Mouse (Mus musculus) embryonic fibroblast, embryonic 13.5 days (primary cell): Measurements from ENCODE around the gene Sez6.

Experiments used
- CTCF ChIP-seq: IDR thresholded peaks from 2 replicates; pipeline ENCODE4 v1.5.1; 2011; ENCODE audit warnings: mild to moderate bottlenecking, control low read depth, low read length, moderate library complexity, borderline replicate concordance; ENCODE audit not compliant: insufficient read depth
- POLR2A ChIP-seq: IDR thresholded peaks from 2 replicates; pipeline ENCODE4 v1.6.1; 2011; ENCODE audit warnings: low read depth, mild to moderate bottlenecking, control low read depth, low read length, moderate library complexity

DNA sequence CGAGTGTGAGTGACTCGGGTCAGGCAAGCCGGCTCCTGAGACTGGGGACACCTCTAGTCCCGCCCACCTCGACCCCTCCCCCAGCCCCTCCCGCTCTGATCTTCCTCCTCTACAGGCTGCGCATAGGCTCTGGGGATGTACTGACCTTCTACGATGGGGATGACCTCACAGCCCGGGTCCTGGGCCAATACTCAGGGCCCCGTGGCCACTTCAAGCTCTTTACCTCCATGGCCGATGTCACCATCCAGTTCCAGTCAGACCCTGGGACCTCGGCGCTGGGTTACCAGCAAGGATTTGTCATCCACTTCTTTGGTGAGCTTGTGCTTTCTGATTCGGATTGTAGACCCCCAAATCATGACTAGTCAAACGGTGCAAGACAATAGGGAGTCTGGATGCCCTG is 43.7 kb downstream of the Sez6 start:
- TF ChIP-seq POLR2A = no peak
- no peak for TF ChIP-seq CTCF
